Mouse (Mus musculus) bone marrow, adult 2 months (tissue): ENCODE measurements around the gene Nfe2l3.

Experiments used
- CTCF ChIP-seq: fragments of 200-500 bp; IDR thresholded peaks from 2 replicates; pipeline ENCODE4 v1.5.1; 2011; ENCODE audit warnings: low read length, control low read depth; ENCODE audit not compliant: control insufficient read depth, insufficient read depth
- POLR2A ChIP-seq: fragments of 200-500 bp; IDR thresholded peaks from 2 replicates; pipeline ENCODE4 v1.6.1; 2011; ENCODE audit warnings: low read depth, mild to moderate bottlenecking, control low read depth, low read length, borderline replicate concordance; ENCODE audit not compliant: control insufficient read depth

DNA sequence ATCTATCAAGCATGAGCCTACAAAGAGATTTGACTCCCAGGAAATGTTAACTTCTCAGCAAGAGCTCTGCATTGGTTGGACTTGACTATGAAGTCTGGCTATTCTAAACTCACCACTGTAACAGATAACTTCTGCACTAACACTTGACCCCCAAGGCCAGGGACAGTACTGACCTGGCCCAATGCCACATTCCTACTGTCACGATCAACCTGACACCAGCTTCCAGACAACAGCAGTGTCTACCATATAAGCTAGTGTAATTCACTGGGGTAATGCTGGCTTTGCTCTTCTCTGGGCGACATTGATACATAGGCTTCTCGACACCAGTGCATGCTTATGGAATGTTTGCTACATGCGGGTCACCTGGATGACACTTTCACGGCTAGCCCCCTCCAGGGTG is 28.9 kb upstream of the Nfe2l3 start:
- no peak for TF ChIP-seq CTCF
- no peak for TF ChIP-seq POLR2A
